Mouse (Mus musculus) spleen, adult 18-20 months (tissue): Measurements from ENCODE around the gene Zfp850.
"Not testable (repeated sequence)": the region's sequence is repeated elsewhere in the genome, so short reads cannot be mapped to it uniquely, and the experiment has no call there.

ENCODE experiments used
- DNase-seq, 2 experiments: peaks; one replicate each; pipeline ENCODE4 v3.0.0; 2022; ENCODE audit warnings: mixed read lengths in 2 of 2

Zfp850 gene

GRCm38 (mm10) chr7:28013549-28014444 is at the start of gene Zfp850:
TSS of gene Zfp850 (minus strand) at chr7:28014115.
- peak; percentile 59 to 78 for DNase-seq

GRCm38 (mm10) chr7:28059972-28060371 is 46.1 kb upstream of the Zfp850 start:
- DNase-seq, result no peak

DNA sequence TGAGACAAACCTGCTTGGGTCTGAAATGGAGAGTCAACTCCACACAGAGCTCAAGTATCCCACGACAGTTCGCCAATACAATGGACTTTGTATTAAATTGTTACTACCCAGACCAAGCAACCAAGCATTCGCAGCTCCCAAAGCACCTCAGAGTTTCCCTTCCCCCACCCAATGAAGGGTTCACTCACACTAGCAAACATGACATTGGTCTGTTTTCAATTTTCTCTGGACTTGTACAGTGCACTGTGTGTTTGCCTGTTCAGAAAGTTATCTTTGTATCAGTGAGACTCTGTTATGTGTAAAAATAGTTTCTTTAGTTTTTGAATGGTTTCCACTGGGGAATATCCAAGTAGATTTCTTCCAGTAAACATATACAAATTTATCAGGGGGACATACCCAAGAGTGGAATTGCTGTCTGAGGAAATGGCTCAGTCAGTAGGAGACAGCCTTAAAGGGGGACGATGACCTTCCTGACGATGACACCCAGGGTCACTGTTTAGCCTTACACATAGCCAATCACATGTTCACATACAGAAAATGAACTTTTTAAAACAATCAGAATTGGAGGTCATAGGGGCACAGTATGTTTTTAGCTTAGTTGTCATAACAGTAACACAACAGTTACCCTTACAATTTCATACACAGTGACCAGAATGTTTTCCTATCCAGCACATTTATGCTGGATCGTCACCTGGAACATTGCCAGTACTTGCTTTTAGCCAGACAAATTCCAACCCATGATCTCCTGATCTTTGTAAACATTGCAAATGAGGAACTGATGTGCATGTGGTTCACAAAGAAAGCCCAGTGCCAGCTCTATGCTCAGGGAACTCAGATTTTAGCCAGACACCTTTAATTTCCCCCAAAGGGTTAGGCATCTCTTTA is 39.4 kb upstream of the Zfp850 start:
- no peak for DNase-seq

- peak in 1 of 2 experiments; percentile 14 for DNase-seq
Observed at GRCm38 (mm10) chr7:28050584-28050983, 36.7 kb upstream of the Zfp850 start.

- DNase-seq, result peak; percentile 96 to 97
Observed at GRCm38 (mm10) chr7:28049476-28050409, 35.8 kb upstream of the Zfp850 start, which contains the start of gene Psmc4. TSS of gene Psmc4 (minus strand) at chr7:28050101.

- no peak for DNase-seq
Observed at GRCm38 (mm10) chr7:28044524-28044923, 30.6 kb upstream of the Zfp850 start.

GRCm38 (mm10) chr7:28014445-28014810 is 513 bp upstream of the Zfp850 start:
- no peak for DNase-seq

GRCm38 (mm10) chr7:28010271-28010670 is 3.6 kb downstream of the Zfp850 start:
- DNase-seq, result no peak

GRCm38 (mm10) chr7:27982197-27982596 is 31.7 kb downstream of the Zfp850 start:
- DNase-seq, result no peak

- DNase-seq, result peak; percentile 49 to 77
Observed at GRCm38 (mm10) chr7:27978683-27979528, 35.0 kb downstream of the Zfp850 start, which contains the start of gene Zfp780b. TSS of gene Zfp780b (minus strand) at chr7:27979171.

GRCm38 (mm10) chr7:27949451-27949850 is 64.5 kb downstream of the Zfp850 start:
- DNase-seq, result not testable (repeated sequence)

DNA sequence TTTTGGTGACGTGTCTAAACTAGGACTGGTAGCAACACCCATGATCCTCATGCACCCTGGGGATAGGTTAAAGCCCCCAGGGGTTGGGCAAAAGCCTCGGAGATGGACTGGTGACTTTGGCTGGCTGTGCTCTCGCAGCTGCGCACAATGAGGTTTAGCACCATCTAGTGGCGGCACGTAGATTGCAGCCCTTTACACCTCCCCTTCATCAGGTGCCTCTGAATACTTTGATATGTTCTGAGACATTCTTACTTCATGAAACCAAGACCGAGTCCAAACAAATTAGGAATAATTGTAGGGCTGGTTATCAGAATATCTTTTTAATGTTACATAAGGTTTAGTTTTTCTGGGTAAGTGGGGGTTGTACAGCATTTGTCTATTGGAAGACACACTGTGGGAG is 72.0 kb downstream of the Zfp850 start:
- DNase-seq, result peak in 1 of 2 experiments; percentile 35
